Mouse (Mus musculus): ENCODE data around the gene Senp3. TPM values are rescaled to one million over a fixed set of nuclear protein-coding genes. Genes with fewer than 3 reads are reported as not detected.
A peak's percentile ranks its signal among the peaks of the same experiment; 100 is the strongest.

Senp3 gene
- total and polyA plus RNA-seq, 3 experiments, result 111 to 125 (median 111) TPM

DNA sequence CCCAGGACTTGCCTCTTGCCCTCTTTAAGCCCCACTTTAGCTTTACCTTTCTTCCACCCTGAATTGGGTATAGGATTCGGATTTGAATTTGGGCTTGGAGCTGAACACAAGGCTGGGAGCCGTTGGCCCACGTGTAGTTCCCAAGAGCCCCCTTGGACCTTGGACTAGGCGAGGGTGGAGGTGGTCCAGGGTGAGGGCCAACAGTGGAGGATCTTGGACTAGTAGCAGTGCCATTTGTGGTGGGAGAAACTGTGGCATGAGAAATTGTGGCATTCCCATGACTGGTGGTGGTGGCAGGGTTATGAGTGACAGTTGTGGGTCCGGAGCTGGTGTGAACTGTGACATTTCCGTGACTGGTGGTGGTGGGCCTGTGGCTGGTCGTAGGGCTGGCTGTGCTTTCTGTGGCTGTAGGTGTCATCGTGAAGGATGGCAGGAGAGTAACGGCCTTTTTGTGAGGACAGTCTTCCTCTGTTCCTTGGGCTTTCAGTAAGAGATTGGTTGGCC, 16.4 kb downstream of the Senp3 start:
- no peak for ATAC-seq (ENCODE audit: extremely low read depth, insufficient number of reproducible peaks, low FRiP score, poor library complexity, severe bottlenecking)
- no peaks in the 10 kb centered on the region for H3K9me3 ChIP-seq (replicated peaks)
- H3K4me1 ChIP-seq (ENCODE audit: insufficient read depth, low read depth, low read length), result peaks cover 76% of the 10 kb centered on the region
- H3K36me3 ChIP-seq (replicated peaks), result peaks cover 73% of the 10 kb centered on the region
- peak; percentile 94 for TF ChIP-seq POLR2AphosphoS5 (IDR thresholded peaks at IDR 0.05; ENCODE audit: insufficient replicate concordance, low read depth, low read length)
- no peak for TF ChIP-seq GATA1 (IDR thresholded peaks at IDR 0.05; ENCODE audit: borderline replicate concordance, low read length)
- no peak for DNase-seq (ENCODE audit: low spot score)
- H3K4me3 ChIP-seq (ENCODE audit: low read depth, low read length), result no peak overlapping the region
- no peaks in the 10 kb centered on the region for H3K27me3 ChIP-seq (ENCODE audit: insufficient read depth, low read length)

DNA sequence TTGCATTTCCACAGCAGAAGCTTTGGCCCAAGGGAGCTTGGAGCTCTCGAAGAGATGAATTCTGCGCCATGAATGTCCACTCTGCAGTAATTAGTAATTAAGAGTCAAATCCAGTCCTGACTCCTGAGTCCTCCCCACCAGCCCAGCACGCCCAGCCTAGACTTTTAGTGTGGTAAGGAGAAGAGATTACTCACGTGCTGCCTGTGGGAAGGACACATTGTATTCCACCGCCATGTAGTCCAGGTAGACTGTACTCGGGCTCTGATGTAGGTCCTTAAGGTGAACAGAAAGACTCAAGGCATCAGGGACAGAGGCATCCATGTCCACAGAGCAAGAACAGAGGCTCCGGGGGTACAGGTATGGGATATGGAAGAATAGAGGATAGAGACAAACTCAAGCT, 17.0 kb downstream of the Senp3 start:
- peaks cover 71% of the 10 kb centered on the region for H3K36me3 ChIP-seq (replicated peaks)
- no peaks in the 10 kb centered on the region for H3K27me3 ChIP-seq (ENCODE audit: insufficient read depth, low read length)
- DNase-seq (ENCODE audit: low spot score) (no peak), ATAC-seq (ENCODE audit: extremely low read depth, insufficient number of reproducible peaks, low FRiP score, poor library complexity, severe bottlenecking) (no peak)
- peaks cover 73% of the 10 kb centered on the region for H3K4me1 ChIP-seq (ENCODE audit: insufficient read depth, low read depth, low read length)
- H3K9me3 ChIP-seq (replicated peaks), result no peaks in the 10 kb centered on the region
- no peak overlapping the region for H3K4me3 ChIP-seq (ENCODE audit: low read depth, low read length)
- TF ChIP-seq POLR2AphosphoS5 (IDR thresholded peaks at IDR 0.05; ENCODE audit: insufficient replicate concordance, low read depth, low read length) (no peak), CTCF (IDR thresholded peaks at IDR 0.05; ENCODE audit: low read depth, low read length) (no peak), TAL1 (conservative IDR thresholded peaks at IDR 0.05; ENCODE audit: low read depth, low read length) (no peak), GATA1 (IDR thresholded peaks at IDR 0.05; ENCODE audit: borderline replicate concordance, low read length) (no peak), GATA2 (IDR thresholded peaks at IDR 0.05; ENCODE audit: borderline replicate concordance, low read depth, low read length) (no peak)

DNA sequence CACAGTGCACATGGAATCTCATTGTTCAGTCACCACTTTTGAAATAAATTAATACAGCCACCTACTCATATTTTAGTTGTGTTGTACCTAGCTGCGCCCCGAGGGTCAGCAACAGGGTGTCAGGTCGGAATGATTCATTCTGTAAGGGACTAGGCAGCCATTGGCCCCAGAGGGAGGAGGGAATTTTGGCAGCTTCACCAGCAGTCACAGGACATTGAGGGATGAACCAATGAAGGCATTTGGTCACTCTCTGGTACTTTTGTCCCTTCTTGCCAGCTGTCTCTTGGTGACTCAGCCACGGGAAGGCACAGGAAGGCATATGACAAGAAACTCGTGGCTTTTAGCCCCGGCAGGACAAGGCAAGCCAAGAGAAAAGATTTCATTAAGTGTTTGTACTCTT, 18.1 kb downstream of the Senp3 start:
- TF ChIP-seq TAL1 (conservative IDR thresholded peaks at IDR 0.05; ENCODE audit: low read depth, low read length), result no peak
- no peak for TF ChIP-seq CTCF (IDR thresholded peaks at IDR 0.05; ENCODE audit: low read depth, low read length)
- TF ChIP-seq POLR2AphosphoS5 (IDR thresholded peaks at IDR 0.05; ENCODE audit: insufficient replicate concordance, low read depth, low read length), result no peak
- TF ChIP-seq GATA2 (IDR thresholded peaks at IDR 0.05; ENCODE audit: borderline replicate concordance, low read depth, low read length), result no peak
- no peak for TF ChIP-seq GATA1 (IDR thresholded peaks at IDR 0.05; ENCODE audit: borderline replicate concordance, low read length)
- Histone ChIP-seq H3K9me3 (replicated peaks) (no peaks in the 10 kb centered on the region), H3K4me3 (ENCODE audit: low read depth, low read length) (peak overlapping the region; percentile 38; the same call in 1 of the 2 replicates), H3K27me3 (ENCODE audit: insufficient read depth, low read length) (no peaks in the 10 kb centered on the region), H3K4me1 (ENCODE audit: insufficient read depth, low read depth, low read length) (peaks cover 68% of the 10 kb centered on the region), H3K36me3 (replicated peaks) (peaks cover 68% of the 10 kb centered on the region)
- DNase-seq (ENCODE audit: low spot score), result no peak
- ATAC-seq (ENCODE audit: extremely low read depth, insufficient number of reproducible peaks, low FRiP score, poor library complexity, severe bottlenecking), result no peak

DNA sequence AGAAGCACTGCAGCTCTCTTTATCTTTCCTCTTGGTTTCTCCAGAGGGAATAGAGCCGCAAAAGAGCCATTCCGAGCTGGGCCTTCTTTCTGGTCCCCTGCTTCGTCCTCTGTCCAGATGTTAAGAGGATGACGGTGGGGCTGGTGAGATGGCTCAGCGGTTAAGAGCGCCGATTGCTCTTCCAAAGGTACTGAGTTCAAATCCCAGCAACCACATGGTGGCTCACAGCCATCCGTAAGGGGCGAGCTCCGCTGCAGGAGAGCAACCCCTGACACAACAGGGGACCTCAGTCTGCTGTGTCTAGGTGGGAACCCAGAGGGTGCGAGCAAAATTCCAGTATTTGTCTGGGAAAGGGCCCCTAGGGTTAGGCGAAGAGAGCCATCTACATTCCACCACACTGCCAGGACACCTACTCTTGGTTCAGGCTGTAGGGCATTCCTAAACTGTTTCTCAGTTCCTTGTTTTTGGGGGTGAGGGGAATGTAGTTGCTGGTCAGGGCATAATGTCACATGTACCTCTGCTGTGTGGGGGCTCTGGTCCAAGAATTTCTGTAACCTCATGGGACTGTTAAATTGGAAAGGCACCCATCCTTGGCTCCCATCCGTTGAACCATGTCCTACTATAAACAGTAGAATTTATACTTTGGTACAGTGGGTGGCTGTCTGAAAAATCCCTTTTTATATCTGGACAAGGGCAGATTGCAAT, 18.8 kb downstream of the Senp3 start:
- Histone ChIP-seq H3K4me1 (ENCODE audit: insufficient read depth, low read depth, low read length) (peaks cover 63% of the 10 kb centered on the region), H3K36me3 (replicated peaks) (peaks cover 68% of the 10 kb centered on the region), H3K9me3 (replicated peaks) (no peaks in the 10 kb centered on the region), H3K27me3 (ENCODE audit: insufficient read depth, low read length) (no peaks in the 10 kb centered on the region), H3K4me3 (ENCODE audit: low read depth, low read length) (peak overlapping the region; percentile 73)
- DNase-seq (ENCODE audit: low spot score) (no peak), ATAC-seq (ENCODE audit: extremely low read depth, insufficient number of reproducible peaks, low FRiP score, poor library complexity, severe bottlenecking) (no peak)
- TF ChIP-seq CTCF (IDR thresholded peaks at IDR 0.05; ENCODE audit: low read depth, low read length) (no peak), GATA1 (IDR thresholded peaks at IDR 0.05; ENCODE audit: borderline replicate concordance, low read length) (no peak), GATA2 (IDR thresholded peaks at IDR 0.05; ENCODE audit: borderline replicate concordance, low read depth, low read length) (no peak), POLR2AphosphoS5 (IDR thresholded peaks at IDR 0.05; ENCODE audit: insufficient replicate concordance, low read depth, low read length) (no peak; the same call in 1 of the 2 replicates), TAL1 (conservative IDR thresholded peaks at IDR 0.05; ENCODE audit: low read depth, low read length) (no peak)

DNA sequence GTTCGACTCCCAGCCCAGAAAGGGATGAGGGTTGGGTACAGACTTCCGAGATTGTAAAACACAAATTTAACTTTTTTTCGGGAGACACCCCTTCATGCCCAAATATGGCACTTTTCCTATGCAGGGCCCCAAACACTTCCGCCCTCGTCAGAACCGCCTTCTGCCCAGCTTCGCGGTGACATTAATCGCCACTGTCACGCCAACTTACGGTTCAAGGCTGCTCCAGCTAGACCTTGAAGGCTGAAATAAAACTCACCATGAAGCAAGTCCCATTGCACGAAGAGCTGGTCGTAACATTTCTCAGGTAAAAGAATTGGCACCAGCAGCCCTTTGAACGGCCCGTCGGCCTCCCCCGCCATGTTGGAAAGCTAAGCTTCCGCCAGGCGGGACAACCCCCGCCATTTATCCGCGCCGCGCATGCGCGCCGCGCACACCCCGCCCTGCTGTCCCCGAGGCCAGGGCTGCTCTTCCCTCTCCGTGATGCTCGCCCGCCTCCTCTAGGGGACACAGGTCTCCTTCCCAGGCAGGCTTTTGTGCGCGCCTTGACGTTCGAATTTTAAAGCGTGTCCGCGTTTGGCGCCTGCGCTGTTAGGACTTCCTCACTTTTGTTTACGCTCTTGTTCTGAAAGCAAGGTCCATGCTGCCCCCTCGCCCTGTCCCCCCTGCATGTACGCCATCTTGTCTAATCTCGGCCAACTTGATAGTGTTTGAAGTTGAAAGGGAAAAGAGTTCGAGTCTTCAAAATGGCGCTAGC, 19.5 kb downstream of the Senp3 start, which contains the start of gene Mpdu1:
Mpdu1 (minus strand) TSS at position 430 of the 754 bp plus-strand sequence.
- Histone ChIP-seq H3K4me1 (ENCODE audit: insufficient read depth, low read depth, low read length) (peaks cover 61% of the 10 kb centered on the region), H3K27me3 (ENCODE audit: insufficient read depth, low read length) (no peaks in the 10 kb centered on the region), H3K36me3 (replicated peaks) (peaks cover 68% of the 10 kb centered on the region), H3K4me3 (ENCODE audit: low read depth, low read length) (peak within 1 kb of the TSS; percentile 73), H3K9me3 (replicated peaks) (no peaks in the 10 kb centered on the region)
- peak; percentile 78 for ATAC-seq (ENCODE audit: extremely low read depth, insufficient number of reproducible peaks, low FRiP score, poor library complexity, severe bottlenecking)
- TF ChIP-seq GATA1 (IDR thresholded peaks at IDR 0.05; ENCODE audit: borderline replicate concordance, low read length), result no peak
- TF ChIP-seq TAL1 (conservative IDR thresholded peaks at IDR 0.05; ENCODE audit: low read depth, low read length), result no peak
- no peak for TF ChIP-seq CTCF (IDR thresholded peaks at IDR 0.05; ENCODE audit: low read depth, low read length)
- no peak; the same call in 1 of the 2 replicates for TF ChIP-seq POLR2AphosphoS5 (IDR thresholded peaks at IDR 0.05; ENCODE audit: insufficient replicate concordance, low read depth, low read length)
- no peak for TF ChIP-seq GATA2 (IDR thresholded peaks at IDR 0.05; ENCODE audit: borderline replicate concordance, low read depth, low read length)
- peak; percentile 90 for DNase-seq (ENCODE audit: low spot score)

DNA sequence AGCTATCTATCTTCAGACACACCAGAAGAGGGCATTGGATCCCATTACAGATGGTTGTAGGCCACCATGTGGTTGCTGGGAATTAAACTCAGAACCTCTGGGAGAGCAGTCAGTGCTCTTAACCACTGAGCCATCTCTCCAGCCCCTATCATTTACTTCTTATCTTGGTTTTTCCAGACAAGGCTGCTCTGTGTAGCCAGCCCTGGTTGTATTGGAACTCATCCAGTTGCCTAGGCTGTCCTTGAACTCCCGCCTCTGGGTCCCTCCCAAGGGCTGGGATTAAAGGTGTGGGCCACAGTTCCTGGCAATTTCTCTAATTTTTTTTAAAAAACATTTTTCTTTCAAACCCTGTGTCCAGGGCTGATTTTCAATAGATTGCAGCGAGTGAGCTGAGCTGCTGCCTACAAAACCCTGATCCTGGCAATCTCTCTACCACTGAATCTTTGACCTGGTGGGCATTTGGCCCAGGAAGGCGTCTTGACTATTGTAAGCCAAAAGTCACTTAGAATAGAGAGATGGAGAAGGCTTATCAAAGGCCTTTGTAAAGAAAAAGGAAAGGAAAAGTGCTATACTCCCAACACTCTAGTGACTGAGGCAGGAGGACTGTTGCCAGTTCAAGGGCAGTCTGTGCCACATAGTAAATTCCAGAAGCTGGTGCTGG, 20.5 kb downstream of the Senp3 start:
- Histone ChIP-seq H3K4me1 (ENCODE audit: insufficient read depth, low read depth, low read length) (peaks cover 68% of the 10 kb centered on the region), H3K27me3 (ENCODE audit: insufficient read depth, low read length) (no peaks in the 10 kb centered on the region)
- DNase-seq (ENCODE audit: low spot score), result no peak

More for the DNA sequence above, 20.5 kb downstream of the Senp3 start:
- ATAC-seq (ENCODE audit: extremely low read depth, insufficient number of reproducible peaks, low FRiP score, poor library complexity, severe bottlenecking), result no peak
- peak overlapping the region; percentile 73 for H3K4me3 ChIP-seq (ENCODE audit: low read depth, low read length)
- H3K36me3 ChIP-seq (replicated peaks), result peaks cover 73% of the 10 kb centered on the region
- no peaks in the 10 kb centered on the region for H3K9me3 ChIP-seq (replicated peaks)
- no peak for TF ChIP-seq TAL1 (conservative IDR thresholded peaks at IDR 0.05; ENCODE audit: low read depth, low read length)
- no peak for TF ChIP-seq CTCF (IDR thresholded peaks at IDR 0.05; ENCODE audit: low read depth, low read length)
- no peak for TF ChIP-seq GATA2 (IDR thresholded peaks at IDR 0.05; ENCODE audit: borderline replicate concordance, low read depth, low read length)
- TF ChIP-seq POLR2AphosphoS5 (IDR thresholded peaks at IDR 0.05; ENCODE audit: insufficient replicate concordance, low read depth, low read length), result no peak
- TF ChIP-seq GATA1 (IDR thresholded peaks at IDR 0.05; ENCODE audit: borderline replicate concordance, low read length), result no peak

Measured in G1E (cell line).